Mouse (Mus musculus) frontal cortex, postnatal 14 days (tissue): Measurements from ENCODE around the gene Hnrnpa3.
A peak's percentile ranks its signal among the peaks of the same experiment; 100 is the strongest.
"Not testable (repeated sequence)": the region's sequence is repeated elsewhere in the genome, so short reads cannot be mapped to it uniquely, and the experiment has no call there.

ENCODE experiments used
- DNase-seq, 2 experiments: peaks; one replicate each; pipeline ENCODE4 v3.0.0; 2022; ENCODE audit warnings: low spot score in 2 of 2

The Hnrnpa3 gene

GRCm38 (mm10) chr2:75658727-75659628, at the start of gene Hnrnpa3:
Hnrnpa3 (plus strand) TSS chr2:75659261.
- DNase-seq = peak; percentile 98 to 99

GRCm38 (mm10) chr2:75609971-75610370, 49.1 kb upstream of the Hnrnpa3 start:
- no peak for DNase-seq

- DNase-seq = not testable (repeated sequence)
Measured at GRCm38 (mm10) chr2:75610602-75611001, 48.5 kb upstream of the Hnrnpa3 start.

GRCm38 (mm10) chr2:75611041-75611805, 47.8 kb upstream of the Hnrnpa3 start:
- DNase-seq = no peak

GRCm38 (mm10) chr2:75612006-75612405, 47.1 kb upstream of the Hnrnpa3 start:
- DNase-seq = no peak

- no peak for DNase-seq
Measured at GRCm38 (mm10) chr2:75612981-75613567, 46.0 kb upstream of the Hnrnpa3 start.

GRCm38 (mm10) chr2:75614577-75614976, 44.5 kb upstream of the Hnrnpa3 start:
- DNase-seq = no peak

- no peak for DNase-seq
Measured at GRCm38 (mm10) chr2:75616911-75617310, 42.1 kb upstream of the Hnrnpa3 start.

- no peak for DNase-seq
Measured at GRCm38 (mm10) chr2:75618712-75619111, 40.3 kb upstream of the Hnrnpa3 start.

GRCm38 (mm10) chr2:75621873-75622654, 37.0 kb upstream of the Hnrnpa3 start:
- DNase-seq = no peak

GRCm38 (mm10) chr2:75625086-75625485, 34.0 kb upstream of the Hnrnpa3 start:
- DNase-seq = no peak

GRCm38 (mm10) chr2:75626597-75627440, 32.2 kb upstream of the Hnrnpa3 start:
- no peak for DNase-seq

GRCm38 (mm10) chr2:75628487-75628886, 30.6 kb upstream of the Hnrnpa3 start:
- DNase-seq = no peak

GRCm38 (mm10) chr2:75631421-75631820, 27.6 kb upstream of the Hnrnpa3 start:
- no peak for DNase-seq

GRCm38 (mm10) chr2:75632043-75632442, 27.0 kb upstream of the Hnrnpa3 start:
- DNase-seq = no peak

- no peak for DNase-seq
Measured at GRCm38 (mm10) chr2:75632721-75633181, 26.3 kb upstream of the Hnrnpa3 start.

GRCm38 (mm10) chr2:75633381-75633780, 25.7 kb upstream of the Hnrnpa3 start:
- no peak for DNase-seq

GRCm38 (mm10) chr2:75633784-75634183, 25.3 kb upstream of the Hnrnpa3 start:
- no peak for DNase-seq

- not testable (repeated sequence) for DNase-seq
Measured at GRCm38 (mm10) chr2:75634431-75634830, 24.6 kb upstream of the Hnrnpa3 start.

- no peak for DNase-seq
Measured at GRCm38 (mm10) chr2:75636261-75637054, 22.6 kb upstream of the Hnrnpa3 start.
